36 mouse cellular contexts compared by ENCODE assay signal in the genomic region with DNA sequence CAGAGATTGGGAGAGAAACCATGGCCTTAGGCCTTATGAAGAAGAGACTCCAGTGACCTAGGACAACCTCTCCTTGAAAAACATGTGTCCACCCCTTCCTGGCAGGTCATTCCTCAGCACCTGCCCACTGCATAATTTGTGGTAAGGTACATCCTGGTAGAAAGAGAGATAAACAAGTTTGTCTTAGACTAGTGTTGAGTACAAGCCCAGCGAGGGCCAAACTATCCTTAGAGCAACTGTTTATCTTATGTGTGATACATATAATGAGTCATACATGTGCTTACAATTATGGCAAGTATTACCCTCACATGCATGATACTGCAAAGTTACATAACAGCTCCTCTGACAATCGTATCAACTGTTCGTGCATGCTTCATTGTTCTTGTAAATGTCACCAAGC.
"Had no signal": no experiment of that assay in that cellular context is flagged by ENCODE, and none has a peak within 500 bp of the region (broad histone marks: within the 10 kb centered on the region; RNA-seq: fewer than 3 reads in every experiment).

No protein-coding gene starts in this region.

- H3K9ac ChIP-seq: heart, embryonic 12.5 days; heart, embryonic 13.5 days; heart, embryonic 15.5 days; hindbrain, embryonic 12.5 days; hindbrain, embryonic 13.5 days; hindbrain, embryonic 14.5 days; hindbrain, embryonic 15.5 days; intestine, embryonic 15.5 days; kidney, embryonic 15.5 days had no signal

- H3K27ac ChIP-seq: heart, embryonic 10.5 days; heart, embryonic 13.5 days; heart, embryonic 15.5 days; hindbrain, embryonic 10.5 days; hindbrain, embryonic 12.5 days; hindbrain, embryonic 13.5 days; hindbrain, embryonic 14.5 days; hindbrain, embryonic 15.5 days; hindbrain, postnatal 0 days; intestine, embryonic 15.5 days; kidney, embryonic 15.5 days; kidney, postnatal 0 days; layer of hippocampus, adult 2 months; left cerebral cortex, adult 2 months had no signal

- DNase-seq: heart, postnatal 10 days; heart, postnatal 14 days; heart, postnatal 36 days; heart, postnatal 4 days; kidney, adult 11 months; kidney, adult 18-20 months; kidney, adult 2 months; kidney, adult 8-10 months; kidney, adult 9 months; kidney, postnatal 10 days; kidney, postnatal 14 days; kidney, postnatal 25 days; kidney, postnatal 36 days; kidney, postnatal 4 days; layer of hippocampus, adult 9-11 months; layer of hippocampus, postnatal 36 days had no signal

- ATAC-seq: hindbrain, embryonic 16.5 days; hindbrain, postnatal 0 days; inflammation-experienced regulatory T-cells, adult 6 months; intestine, embryonic 15.5 days; intestine, embryonic 16.5 days; intestine, postnatal 0 days had no signal

- H3K9me3 ChIP-seq: heart, embryonic 10.5 days; heart, embryonic 12.5 days; heart, embryonic 13.5 days; heart, embryonic 15.5 days; hindbrain, embryonic 10.5 days; hindbrain, embryonic 12.5 days; hindbrain, embryonic 13.5 days; hindbrain, embryonic 15.5 days; intestine, embryonic 15.5 days; kidney, embryonic 15.5 days had no signal

- H3K4me3 ChIP-seq: heart, embryonic 10.5 days; heart, embryonic 12.5 days; heart, embryonic 13.5 days; heart, embryonic 15.5 days; hindbrain, embryonic 10.5 days; hindbrain, embryonic 12.5 days; hindbrain, embryonic 13.5 days; hindbrain, embryonic 15.5 days; intestine, embryonic 15.5 days; kidney, embryonic 15.5 days; layer of hippocampus, adult 2 months; left cerebral cortex, adult 2 months had no signal

- H3K4me2 ChIP-seq: heart, embryonic 11.5 days; heart, embryonic 12.5 days; heart, embryonic 13.5 days; heart, embryonic 15.5 days; hindbrain, embryonic 12.5 days; hindbrain, embryonic 13.5 days; hindbrain, embryonic 14.5 days; hindbrain, embryonic 15.5 days; intestine, embryonic 15.5 days; kidney, embryonic 15.5 days had no signal

- H3K4me1 ChIP-seq: heart, embryonic 10.5 days; heart, embryonic 12.5 days; heart, embryonic 13.5 days; heart, embryonic 15.5 days; hindbrain, embryonic 10.5 days; hindbrain, embryonic 12.5 days; hindbrain, embryonic 13.5 days; hindbrain, embryonic 15.5 days; intestine, embryonic 15.5 days; kidney, embryonic 15.5 days had no signal

- H3K27me3 ChIP-seq: heart, embryonic 12.5 days; heart, embryonic 13.5 days; heart, embryonic 15.5 days; hindbrain, embryonic 12.5 days; hindbrain, embryonic 13.5 days; hindbrain, embryonic 15.5 days; intestine, embryonic 15.5 days; kidney, embryonic 15.5 days had no signal

- H3K36me3 ChIP-seq: heart, embryonic 10.5 days; heart, embryonic 12.5 days; heart, embryonic 13.5 days; heart, embryonic 15.5 days; hindbrain, embryonic 10.5 days; hindbrain, embryonic 12.5 days; hindbrain, embryonic 13.5 days; hindbrain, embryonic 15.5 days; intestine, embryonic 15.5 days; kidney, embryonic 15.5 days had no signal
